Mouse (Mus musculus): ENCODE results near the gene Gm3646.

GRCm38 (mm10) chr1:39813067-39813466, 7.9 kb upstream of the Gm3646 start:
- TF ChIP-seq CTCF (IDR thresholded peaks at IDR 0.05; ENCODE audit: extremely low read depth, insufficient read length, insufficient replicate concordance, low read depth, low read length) (no peak), POLR2A (IDR thresholded peaks at IDR 0.05; ENCODE audit: low read depth, low read length) (no peak)

Data from small intestine, adult 2 months (tissue).